Mouse (Mus musculus) layer of hippocampus, adult 9-10 months (tissue): ENCODE measurements around the gene Cpne5.
"Not testable (repeated sequence)": the region's sequence is repeated elsewhere in the genome, so short reads cannot be mapped to it uniquely, and the experiment has no call there.

Experiments used
- DNase-seq: peaks from one replicate; pipeline ENCODE4 v3.0.0; 2022; ENCODE audit warnings: low spot score

Cpne5 gene

DNA sequence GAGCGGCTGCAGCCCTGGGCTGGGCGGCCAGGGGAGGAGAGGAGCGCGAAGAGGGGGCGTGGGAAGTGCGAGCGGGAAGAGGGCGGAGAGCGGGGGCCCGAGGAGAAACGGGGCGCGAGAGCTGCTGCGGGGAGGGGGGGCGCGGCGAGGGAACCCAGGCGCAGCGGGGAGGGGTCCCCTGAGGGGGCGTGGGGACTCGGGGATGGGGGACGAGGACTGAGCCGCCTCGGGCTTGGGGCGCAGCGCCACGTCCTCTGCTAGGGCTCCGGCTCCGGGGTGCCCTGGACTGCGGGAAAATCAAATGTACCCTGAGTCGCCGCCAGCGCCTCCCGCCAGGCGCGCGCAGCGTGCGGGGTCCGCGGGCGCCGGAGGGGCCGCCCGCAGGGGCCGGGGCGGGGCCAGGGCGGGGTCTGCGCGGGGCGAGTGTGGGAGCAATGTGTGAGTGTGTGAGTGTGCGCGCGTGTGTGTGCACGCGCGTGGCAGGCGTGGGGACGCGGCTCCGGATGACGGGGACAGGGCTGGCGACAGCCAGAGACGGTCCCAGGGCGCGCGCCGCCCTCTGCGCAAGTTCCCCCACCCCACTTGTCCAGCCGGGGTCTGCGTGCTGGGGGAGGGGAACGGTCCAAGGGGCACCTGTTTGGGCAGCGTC, at the start of gene Cpne5:
Cpne5 (minus strand) TSS at position 396 of the 649 bp plus-strand sequence.
- no peak for DNase-seq

DNA sequence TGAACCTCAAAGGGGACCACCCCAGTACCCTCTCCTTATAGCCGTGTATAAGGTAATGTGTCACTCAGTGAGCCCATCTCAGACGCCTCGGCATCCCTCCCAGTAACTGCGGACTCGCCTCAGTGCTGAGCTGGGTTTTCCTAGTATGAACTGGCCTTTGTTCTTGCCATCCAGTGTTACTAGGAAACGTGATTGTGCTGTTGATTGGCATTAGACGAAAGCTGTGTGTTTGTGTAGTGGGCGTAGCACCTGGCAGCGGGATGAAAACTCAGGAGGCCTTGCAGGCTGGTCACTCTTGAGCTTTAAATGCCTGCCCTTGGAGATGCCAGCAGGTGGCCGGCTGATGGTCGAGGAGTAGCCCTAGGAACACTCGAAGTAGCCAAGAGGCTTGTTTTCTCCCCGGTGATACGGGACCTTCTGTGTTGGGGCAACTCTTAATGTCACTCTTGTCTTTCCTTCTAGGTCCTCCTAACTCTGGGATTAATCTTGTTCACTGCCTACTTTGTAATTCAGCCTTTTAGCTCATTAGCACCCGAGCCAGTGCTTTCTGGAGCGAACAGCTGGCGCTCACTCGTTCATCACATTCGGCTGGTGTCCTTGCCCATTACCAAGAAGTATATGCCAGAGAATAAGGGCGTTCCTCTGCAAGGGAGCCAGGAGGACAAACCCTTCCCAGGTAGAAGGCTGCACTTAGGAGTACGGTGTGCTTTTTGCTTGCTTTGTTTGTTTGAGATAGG, 44.4 kb upstream of the Cpne5 start:
- DNase-seq, result no peak

DNA sequence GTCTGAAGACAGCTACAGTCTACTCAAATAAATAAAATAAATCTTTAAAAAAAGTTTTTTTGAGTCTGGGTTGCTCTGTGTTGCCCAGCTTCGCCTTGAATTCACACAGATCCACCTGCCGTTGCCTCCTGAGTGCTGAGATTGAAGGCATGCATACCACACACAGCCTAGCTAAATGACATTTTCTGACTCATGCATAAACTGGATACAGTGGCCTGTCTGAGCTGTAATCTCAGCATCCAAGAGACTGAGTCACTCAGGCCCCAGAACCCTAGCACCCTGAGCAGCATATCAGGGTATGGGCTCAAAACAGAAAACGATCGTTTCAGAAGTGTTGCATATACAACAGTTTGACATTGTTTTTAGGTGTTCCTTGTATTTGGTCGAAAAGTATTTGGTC, 43.6 kb upstream of the Cpne5 start:
- no peak for DNase-seq

DNA sequence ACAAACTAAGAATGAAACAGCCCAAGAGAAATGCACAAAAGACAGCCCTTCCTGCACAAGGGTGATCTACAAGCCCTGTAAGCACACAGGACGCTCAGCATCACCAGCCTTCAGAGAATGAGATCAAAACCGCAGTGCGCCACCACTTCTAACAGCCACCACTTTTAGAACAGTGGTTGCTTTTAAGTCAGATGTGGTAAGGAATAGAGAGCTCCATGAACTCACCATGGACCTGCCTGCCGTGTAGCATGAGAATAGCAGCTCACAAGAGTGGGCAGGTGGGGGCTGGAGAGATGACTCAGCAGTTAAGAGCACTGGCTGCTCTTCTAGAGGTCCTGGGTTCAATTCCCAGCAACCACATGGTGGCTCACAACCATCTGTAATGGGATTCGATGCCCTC, 42.5 kb upstream of the Cpne5 start:
- no peak for DNase-seq

DNA sequence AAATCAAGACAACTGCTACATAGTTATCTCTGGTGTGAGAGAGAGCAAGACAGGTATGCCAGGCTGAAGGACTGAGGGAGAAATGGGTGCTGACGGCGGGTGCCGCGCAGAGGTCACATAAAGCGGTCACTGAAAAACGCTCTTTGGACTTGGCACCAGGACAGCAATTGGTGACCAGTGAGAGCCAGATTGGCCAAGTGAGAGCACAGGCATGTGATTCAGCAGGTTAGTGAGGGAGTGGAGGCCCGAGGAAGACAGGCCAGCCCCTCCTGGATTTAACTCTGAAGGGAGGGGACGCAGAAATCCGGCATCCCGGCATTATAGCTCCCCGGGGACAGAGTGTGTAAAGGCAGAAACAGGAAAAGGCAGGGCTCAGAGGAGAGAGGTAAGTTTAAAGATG, 35.9 kb upstream of the Cpne5 start:
- no peak for DNase-seq

DNA sequence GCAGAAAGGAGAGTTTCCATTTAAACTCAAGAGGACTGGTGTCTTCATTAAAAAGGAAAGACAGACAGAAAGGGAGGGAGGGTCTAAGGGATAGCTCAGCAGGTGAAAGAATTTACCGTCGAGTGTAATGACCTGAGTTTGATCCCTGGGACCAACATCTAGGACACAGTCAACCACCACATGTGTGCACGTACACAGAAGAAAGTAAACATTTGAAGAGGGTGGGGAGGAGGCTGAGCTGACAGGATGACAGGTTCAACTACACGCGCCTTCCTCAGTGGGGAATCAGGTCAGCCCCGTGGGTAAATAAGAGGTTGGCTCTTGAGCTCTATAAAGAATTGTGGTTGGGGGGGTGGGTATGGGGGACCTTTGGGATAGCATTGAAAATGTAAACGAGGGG, 35.2 kb upstream of the Cpne5 start:
- DNase-seq, result no peak

DNA sequence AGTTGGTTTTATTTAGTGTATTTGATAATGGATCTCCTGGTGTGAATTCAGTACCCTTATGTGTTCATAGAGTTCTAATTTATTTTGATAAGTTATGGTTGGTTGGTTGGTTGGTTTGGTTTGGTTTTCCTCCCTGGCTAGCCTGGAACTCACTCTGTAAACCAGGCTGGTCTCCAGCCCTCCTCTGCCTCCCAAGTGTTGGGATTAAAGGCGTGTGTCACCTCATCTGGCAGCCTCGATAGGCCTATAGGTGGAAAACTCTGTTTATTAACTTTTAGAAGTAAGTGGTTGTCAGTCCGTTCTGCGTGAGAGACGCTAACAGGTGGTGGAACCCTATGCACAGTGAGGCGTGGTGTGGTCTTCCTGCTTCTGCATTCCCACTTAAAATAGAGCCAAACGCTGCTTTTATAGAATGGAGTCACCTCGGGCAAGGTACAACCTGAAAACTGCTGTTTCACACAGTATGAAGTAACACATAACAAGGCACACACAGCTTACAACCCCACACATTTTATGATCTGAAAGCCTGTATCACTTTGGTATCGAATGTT, 32.3 kb upstream of the Cpne5 start:
- DNase-seq, result no peak

DNA sequence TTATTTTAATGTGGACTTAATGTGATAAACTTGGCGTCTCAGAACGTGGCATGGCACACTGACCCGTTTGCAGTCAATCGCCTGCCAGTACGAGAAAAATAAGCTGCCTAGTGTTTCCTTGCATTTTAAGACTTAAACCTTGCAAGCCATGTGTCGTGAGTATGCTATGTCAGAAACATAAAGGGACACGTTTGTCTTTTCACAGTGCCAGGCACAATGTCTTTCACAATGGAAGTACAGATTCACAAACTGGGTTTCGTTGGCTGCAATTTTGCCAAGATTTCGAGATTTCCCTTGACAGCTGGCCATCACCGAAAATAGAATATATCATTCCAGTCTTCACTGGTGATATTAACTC, 31.4 kb upstream of the Cpne5 start:
- DNase-seq, result no peak

DNA sequence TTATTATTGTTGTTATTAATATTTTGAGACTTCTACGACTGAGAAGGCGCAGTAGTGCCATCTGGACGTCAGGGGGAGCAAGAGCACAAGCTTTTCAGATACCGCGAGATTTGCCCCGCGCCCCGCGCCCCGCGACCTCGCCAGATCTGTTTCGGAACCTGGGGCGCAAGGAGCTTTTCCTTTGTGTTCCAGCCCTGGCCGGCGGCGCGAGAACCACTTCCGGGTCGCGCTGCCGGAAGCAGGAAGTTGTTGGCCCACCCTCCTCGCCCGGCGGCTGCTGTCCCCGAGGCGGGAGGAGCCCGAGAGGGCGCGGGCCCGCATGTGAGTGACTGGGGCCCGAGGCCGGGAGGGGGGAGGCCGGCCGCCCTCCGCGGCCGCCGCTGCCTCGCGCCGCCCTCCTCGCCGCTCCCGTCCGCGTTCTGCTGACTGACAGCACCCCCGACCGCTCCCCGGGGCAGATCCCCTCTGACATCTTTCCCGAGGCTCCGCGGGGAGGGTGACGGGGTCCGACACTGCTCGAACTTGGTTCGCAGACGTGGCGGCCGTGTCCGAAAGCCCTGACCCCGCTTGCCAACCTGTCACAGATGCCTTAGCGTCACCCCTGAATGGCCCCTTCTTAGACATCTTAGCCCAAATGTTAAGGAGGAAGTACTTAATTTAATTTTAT, 30.8 kb upstream of the Cpne5 start, which contains the start of gene BC004004:
BC004004 (plus strand) TSS at position 107 of the 667 bp plus-strand sequence.
- peak; percentile 84 for DNase-seq

DNA sequence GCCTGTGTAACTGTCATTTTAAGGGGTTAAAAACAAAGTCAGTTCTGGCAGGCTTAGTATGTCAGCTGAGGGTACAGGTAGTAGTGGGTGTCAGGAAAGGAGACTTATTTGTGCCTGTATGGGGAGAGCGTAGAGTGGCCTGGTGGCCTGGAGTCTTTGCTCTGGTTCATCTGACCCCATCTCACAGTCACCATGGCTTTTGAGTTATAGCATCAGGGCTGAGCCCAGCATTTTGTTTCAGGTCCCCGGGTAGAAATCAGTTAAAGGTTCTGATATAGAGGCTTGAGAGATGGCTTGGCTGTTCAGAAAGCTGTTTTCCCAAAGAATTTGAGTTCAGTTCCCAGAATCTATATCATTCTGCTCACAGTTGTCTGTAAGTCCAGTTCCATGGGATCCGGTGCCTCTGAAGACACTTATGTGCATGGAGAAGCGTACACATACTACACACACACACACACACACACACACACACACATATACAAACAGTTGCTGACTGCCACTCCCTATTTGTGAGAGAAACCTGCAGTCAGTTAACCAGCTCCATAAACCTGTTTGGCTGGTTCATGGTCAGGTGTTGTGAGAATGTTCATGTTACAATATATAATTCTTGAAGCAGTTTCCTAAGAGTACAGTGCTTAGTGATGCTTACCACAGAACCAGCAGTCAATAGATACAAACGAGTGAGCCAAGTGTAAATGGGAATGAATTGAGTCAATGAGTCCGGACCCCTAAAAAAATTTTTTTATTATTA, 30.1 kb upstream of the Cpne5 start:
- DNase-seq, result no peak

DNA sequence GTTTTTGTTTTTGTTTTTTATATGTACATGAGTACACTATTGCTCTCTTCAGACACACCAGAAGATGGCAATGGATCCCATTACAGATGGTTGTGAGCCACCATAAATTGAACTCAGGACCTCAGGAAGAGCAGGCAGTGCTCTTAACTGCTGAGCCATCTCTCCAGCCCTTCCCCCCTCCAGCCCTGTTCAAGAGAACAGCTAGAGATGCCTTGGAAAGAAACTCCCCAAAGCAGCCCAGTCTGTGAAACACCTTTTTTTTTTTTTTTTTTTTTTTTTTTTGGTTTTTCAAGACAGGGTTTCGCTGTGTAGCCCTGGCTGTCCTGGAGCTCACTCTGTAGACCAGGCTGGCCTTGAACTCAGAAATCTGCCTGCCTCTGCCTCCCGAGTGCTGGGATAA, 29.1 kb upstream of the Cpne5 start:
- DNase-seq, result not testable (repeated sequence)

DNA sequence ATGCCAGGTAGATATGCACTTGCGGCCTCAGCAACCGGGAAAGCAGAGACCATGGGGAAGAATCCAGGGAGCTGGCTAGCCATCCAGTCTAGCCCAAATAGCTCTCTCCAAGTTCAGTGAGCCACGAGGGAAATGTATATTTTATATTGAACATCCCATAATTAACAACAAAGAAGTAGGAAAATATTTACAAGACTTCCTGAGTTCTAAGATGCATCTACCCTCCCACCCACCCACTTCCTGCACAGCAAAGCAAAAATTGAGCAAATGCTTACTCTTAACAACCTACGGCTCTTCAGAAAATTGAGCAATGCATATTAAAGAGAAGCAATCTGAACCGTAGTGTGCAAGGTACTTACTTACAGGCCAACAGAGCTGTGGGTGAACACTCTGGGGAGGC, 26.8 kb upstream of the Cpne5 start:
- DNase-seq, result no peak

DNA sequence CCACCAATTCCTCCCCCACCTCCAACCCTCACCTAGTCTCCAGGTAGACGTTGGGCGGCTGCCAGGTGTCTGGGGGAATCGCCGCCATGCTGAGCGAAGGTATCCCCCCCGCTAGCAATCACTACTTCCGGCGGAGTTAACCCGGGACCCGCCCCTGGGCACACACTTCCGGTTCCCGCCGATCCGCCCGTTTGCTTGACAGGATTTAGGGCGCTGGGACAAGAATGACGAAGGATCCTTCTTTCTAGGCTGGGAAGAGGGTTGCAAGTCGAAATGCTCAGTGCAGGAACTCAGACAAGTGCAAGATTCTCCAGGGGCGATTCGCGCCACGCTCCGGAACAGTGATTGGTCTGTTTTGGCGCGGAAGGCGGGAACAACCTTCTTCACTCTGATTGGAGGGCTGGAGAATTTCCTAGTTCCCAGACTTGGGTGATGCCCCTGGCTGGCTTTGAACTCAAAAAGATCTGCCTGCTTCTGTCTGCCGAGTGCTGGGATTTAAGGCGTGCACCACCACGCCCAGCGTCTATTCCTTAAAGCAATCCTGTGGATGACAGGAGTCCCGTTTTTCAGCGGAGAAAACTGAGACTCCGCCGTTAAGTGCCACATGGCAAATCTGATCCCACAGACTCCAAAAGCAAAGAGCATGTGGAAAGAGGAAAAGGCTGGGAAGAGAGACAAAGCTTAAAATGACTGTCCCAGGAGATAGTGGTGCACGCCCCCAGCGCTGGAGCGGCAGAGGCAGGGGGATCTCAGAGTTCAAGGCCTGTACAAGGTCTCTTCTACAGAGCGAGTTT, 26.1 kb upstream of the Cpne5 start, which contains the start of gene Ppil1:
Ppil1 (minus strand) TSS at position 347 of the 794 bp plus-strand sequence.
- DNase-seq, result no peak

DNA sequence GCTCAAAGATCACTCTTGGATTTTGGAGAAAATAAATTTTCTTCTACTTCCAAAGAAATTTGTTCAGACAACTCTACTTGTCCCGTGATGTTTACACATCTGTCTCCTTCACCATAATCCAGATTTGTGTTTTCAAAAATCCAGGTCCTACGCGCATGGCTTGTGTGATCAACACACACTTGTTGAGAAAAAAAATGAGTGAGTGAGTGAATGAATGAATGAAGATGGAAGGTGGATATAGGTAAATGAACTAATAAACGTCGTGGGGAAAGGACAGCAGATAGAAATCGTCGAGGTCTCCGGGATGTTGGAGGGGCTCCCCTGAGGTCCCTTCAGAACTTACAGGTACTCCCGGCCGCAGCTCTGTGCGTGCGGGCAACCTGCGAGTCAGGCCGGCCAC, 25.4 kb upstream of the Cpne5 start:
- DNase-seq, result no peak

DNA sequence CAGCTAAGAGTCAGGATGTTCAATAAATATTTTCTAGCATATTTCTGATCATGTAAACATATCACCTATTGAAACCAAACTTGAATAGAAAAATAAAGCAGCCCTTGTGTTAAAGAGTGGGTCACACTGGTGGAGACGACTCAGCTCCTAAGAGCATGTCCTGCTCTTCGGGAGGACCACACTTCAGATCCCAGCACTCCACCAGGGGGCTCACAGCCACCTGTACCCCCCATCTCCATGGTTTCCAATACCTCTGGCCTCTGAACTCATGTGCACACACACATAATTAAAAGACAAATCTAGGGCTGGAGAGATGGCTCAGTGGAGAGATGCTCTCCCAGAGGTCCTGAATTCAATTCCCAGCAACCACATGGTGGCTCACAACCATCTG, 24.3 kb upstream of the Cpne5 start:
- no peak for DNase-seq

DNA sequence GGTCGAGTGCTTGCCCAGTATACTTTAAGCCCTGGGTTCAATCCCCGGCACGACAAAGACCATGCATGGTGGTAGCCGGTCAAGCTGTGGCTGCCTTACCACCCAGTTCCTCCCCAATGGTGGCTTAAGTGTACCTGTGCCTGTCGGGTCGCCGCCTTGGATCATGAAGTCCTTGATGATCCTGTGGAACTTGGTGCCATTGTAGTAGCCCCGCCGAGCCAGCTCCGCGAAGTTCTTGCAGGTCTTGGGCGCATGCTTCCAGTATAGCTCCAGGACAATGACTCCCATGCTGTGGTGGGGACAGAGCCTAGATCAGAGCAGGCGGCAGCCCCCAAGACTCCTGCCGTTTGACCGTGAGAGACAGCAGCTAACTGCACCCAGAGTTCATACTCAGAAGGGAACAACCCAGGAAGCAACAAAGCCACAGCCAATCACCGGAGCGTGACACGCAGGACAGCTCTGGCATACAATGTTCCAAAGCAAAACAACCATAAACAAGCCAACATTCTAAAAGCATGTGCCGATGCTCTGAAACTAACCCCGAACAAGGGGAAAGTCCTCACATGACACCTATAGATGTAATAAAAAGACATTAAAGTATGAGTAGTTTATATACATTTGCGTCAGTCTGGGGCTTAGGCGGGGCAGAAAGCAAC, 23.8 kb upstream of the Cpne5 start:
- DNase-seq, result no peak

DNA sequence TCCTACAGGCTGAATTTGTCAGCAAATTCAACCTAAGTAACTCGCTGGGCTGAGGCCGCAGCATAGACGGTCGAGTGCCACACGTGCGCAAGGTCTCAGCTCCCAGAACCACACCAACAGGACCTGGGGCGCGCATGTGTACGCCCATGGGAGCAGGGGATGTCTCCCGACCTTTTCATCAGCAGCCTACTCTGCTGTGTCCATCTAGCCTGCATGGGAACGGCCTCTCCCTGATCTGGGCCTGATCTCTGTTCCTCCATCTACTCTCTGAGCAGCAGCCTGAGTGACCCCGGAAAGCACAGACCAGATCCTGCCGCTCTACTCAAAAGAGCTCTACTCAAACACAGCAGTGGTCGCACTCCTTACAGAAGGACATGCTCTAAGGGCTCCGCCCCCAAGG, 22.5 kb upstream of the Cpne5 start:
- DNase-seq, result no peak

DNA sequence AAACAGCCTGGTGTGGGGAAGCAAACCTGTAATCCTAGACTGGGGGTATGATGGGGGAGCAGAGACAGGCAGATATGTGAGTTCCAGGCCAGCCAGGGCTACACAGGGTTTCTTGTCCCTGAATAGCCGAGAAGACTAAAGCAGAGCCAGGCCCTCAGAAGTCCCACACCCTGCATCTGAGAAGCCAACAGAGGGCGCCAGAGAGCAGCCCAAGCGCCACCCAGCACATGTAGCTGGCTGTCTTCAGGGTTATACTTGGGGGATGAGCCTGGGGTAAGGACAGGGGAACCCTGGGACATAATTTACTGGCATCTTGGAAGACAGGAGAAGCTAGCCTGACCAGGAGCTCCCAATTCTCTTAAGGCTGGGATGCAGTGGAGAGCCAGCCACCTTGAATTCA, 21.5 kb upstream of the Cpne5 start:
- DNase-seq, result no peak

DNA sequence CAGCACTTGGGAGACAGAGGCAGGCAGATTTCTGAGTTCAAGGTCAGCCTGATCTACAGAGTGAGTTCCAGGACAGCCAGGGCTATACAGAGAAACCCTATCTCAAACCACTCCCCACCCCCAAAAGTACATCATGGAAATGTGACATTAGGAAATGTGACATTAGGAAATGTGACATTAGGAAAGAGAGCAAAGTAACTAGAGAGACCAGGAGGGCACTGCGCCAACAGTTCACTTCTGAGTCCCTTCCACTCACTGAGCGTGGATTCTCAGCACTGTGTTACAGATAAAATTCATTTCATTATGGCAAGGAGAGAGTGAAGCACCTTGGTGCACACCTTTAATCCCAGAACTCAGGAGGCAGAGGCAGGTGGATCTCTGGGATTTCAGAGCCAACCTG, 21.0 kb upstream of the Cpne5 start:
- no peak for DNase-seq

DNA sequence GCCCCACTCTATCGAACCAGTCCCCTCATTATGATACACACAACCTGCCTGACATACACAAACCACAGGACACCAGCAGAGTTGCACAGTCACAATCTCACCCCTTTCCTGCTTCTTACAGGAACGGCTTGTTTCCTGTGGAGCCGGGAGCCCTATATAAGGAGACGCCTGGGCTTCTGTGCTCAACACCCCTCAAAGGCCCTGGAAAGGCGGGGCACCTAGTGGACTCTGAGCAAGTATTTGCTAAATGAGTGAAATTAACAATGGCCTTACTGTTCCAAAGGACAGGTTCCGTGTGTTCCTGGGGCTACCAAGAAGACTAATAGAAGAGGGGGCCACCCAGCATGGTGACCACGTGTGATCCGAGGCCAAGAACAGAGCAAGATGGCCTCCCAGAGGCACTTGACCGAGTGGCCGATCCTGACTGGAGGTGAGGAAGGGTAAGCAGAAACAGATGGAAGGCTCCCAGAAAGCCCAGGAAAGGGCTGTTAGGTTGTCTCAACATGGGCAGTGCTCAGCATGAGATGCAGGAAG, 20.1 kb upstream of the Cpne5 start:
- DNase-seq, result no peak
